21 mouse cellular contexts compared by ENCODE assay signal in genomic region chr3:100501899-100502298, GRCm38 (mm10). TPM values are rescaled to one million over a fixed set of nuclear protein-coding genes. Genes with fewer than 3 reads are reported as not detected.
A peak's percentile ranks its signal among the peaks of the same experiment; 100 is the strongest.
DNase-seq lines count a peak whose midpoint lies in the region; ATAC-seq and TF ChIP-seq lines count a peak whose summit lies in the region.
"Had no signal": no experiment of that assay in that cellular context is flagged by ENCODE, and none has a peak within 500 bp of the region (broad histone marks: within the 10 kb centered on the region; RNA-seq: fewer than 3 reads in every experiment).

No protein-coding gene starts in this region.

- TF ChIP-seq CTCF in spleen, adult 2 months (IDR thresholded peaks at IDR 0.05; ENCODE audit: extremely low read depth, insufficient read depth, insufficient read length, insufficient replicate concordance), result no peak

- DNase-seq in spleen, adult 2 months (ENCODE audit: low read depth in 1 of 2, low spot score in 2 of 2), result no peak
- DNase-seq in spleen, postnatal 36 days (ENCODE audit: low spot score in 2 of 2), result no peak
- no peak for DNase-seq in right cerebral cortex, adult 18-20 months
- DNase-seq in left cerebral cortex, adult 8-10 months (ENCODE audit: low spot score in 2 of 2), result no peak
- DNase-seq: adrenal gland, adult 8-10 months; adrenal gland, postnatal 36 days; cerebellum, adult 11 months; cerebellum, adult 8-10 months; cerebellum, postnatal 36 days; gastrocnemius, postnatal 10 days; heart, adult 2 months; heart, postnatal 14 days had no signal

- peaks cover 4% of the 10 kb centered on the region; the same call in 1 of the 2 replicates for H3K4me1 ChIP-seq in spleen, adult 2 months (ENCODE audit: control insufficient read depth, insufficient read depth, insufficient read length)
- H3K4me1 ChIP-seq: embryonic facial prominence, embryonic 13.5 days; forebrain, embryonic 12.5 days; heart, embryonic 15.5 days; hindbrain, embryonic 10.5 days had no signal

- peak; percentile 54 for ATAC-seq in granulocyte monocyte progenitor cell, adult 5-6 weeks (replicated peaks; ENCODE audit: poor library complexity, severe bottlenecking)
- peak; percentile 50 for ATAC-seq in megakaryocyte, adult 5-6 weeks (ENCODE audit: poor library complexity, severe bottlenecking)
- ATAC-seq: forebrain, embryonic 16.5 days had no signal

- no peak overlapping the region for H3K4me3 ChIP-seq in spleen, adult 2 months (ENCODE audit: extremely low read depth, insufficient read depth, insufficient read length)
- H3K4me3 ChIP-seq: embryonic facial prominence, embryonic 13.5 days; forebrain, embryonic 12.5 days; heart, adult 2 months; heart, embryonic 15.5 days; hindbrain, embryonic 10.5 days had no signal

- no peak for TF ChIP-seq POLR2A in spleen, adult 2 months (IDR thresholded peaks at IDR 0.05; ENCODE audit: low read depth, low read length)

- H3K27ac ChIP-seq in spleen, adult 2 months (ENCODE audit: insufficient read depth, low read length), result peak overlapping the region; percentile 69
- H3K27ac ChIP-seq: embryonic facial prominence, embryonic 13.5 days; forebrain, embryonic 12.5 days; heart, adult 2 months; heart, embryonic 15.5 days; hindbrain, embryonic 10.5 days; hindbrain, embryonic 14.5 days had no signal

- no peaks in the 10 kb centered on the region for H3K27me3 ChIP-seq in spleen, adult 2 months (ENCODE audit: control insufficient read depth, insufficient read depth, low read length)
- H3K27me3 ChIP-seq: embryonic facial prominence, embryonic 13.5 days; forebrain, embryonic 12.5 days; heart, embryonic 15.5 days had no signal

- no peaks in the 10 kb centered on the region for H3K36me3 ChIP-seq in spleen, adult 2 months (ENCODE audit: control insufficient read depth, insufficient read depth, low read length)
- H3K36me3 ChIP-seq: embryonic facial prominence, embryonic 13.5 days; forebrain, embryonic 12.5 days; G1E; heart, embryonic 15.5 days; hindbrain, embryonic 10.5 days had no signal

RNA-seq across cellular contexts. Expression of gene Tent5c, which starts 12.8 kb away (rescaled TPM):
- 30.8 and 55.0 TPM in 2 replicates for polyA plus RNA-seq in spleen, adult 2 months (2012; rRNA removed)
- 0.34 TPM in 1 of 2 replicates, not detected in the other for total RNA-seq in granulocyte monocyte progenitor cell, adult 5-6 weeks (2014; fragmentation: Nextera tagmentation)
- 0.36 and 0.47 TPM in 2 replicates for total RNA-seq in granulocyte monocyte progenitor cell, adult 5-6 weeks (2017)
- 1.1 and 1.8 TPM in 2 replicates for total RNA-seq in megakaryocyte, adult 5-6 weeks (2015)
- 2.2 and 3.9 TPM in 2 replicates for total RNA-seq in megakaryocyte, adult 5-6 weeks (2017)
- 10 to 100 TPM in 1 of 4 experiments, 1 to 10 TPM in 3; 2.8 to 11.9 (median 5.6) TPM for total RNA-seq in left cerebral cortex, adult 8-10 months (2022)
